Mouse (Mus musculus): ENCODE data around the gene Daam2.

Daam2 gene

GRCm38 (mm10) chr17:49563830-49564470 lies at the start of gene Daam2:
Gene Daam2, minus strand, starts transcription at chr17:49564343.
- DNase-seq (ENCODE audit: low spot score) = peak; percentile 86

GRCm38 (mm10) chr17:49610296-49610695 lies 46.2 kb upstream of the Daam2 start:
- no peak for DNase-seq (ENCODE audit: low spot score)

GRCm38 (mm10) chr17:49607351-49608027 lies 43.3 kb upstream of the Daam2 start:
- no peak for DNase-seq (ENCODE audit: low spot score)

- DNase-seq (ENCODE audit: low spot score) = no peak
Observed at GRCm38 (mm10) chr17:49605397-49605796, 41.3 kb upstream of the Daam2 start.

- no peak for DNase-seq (ENCODE audit: low spot score)
Observed at GRCm38 (mm10) chr17:49590051-49590450, 25.9 kb upstream of the Daam2 start.

- peak; percentile 14 for DNase-seq (ENCODE audit: low spot score)
Observed at GRCm38 (mm10) chr17:49582471-49582870, 18.3 kb upstream of the Daam2 start.

- DNase-seq (ENCODE audit: low spot score) = no peak
Observed at GRCm38 (mm10) chr17:49577321-49577720, 13.2 kb upstream of the Daam2 start.

GRCm38 (mm10) chr17:49568717-49569116 lies 4.6 kb upstream of the Daam2 start:
- no peak for DNase-seq (ENCODE audit: low spot score)

- DNase-seq (ENCODE audit: low spot score) = no peak
Observed at GRCm38 (mm10) chr17:49564489-49564888, 346 bp upstream of the Daam2 start.

- no peak for DNase-seq (ENCODE audit: low spot score)
Observed at GRCm38 (mm10) chr17:49563416-49563780, 745 bp downstream of the Daam2 start.

GRCm38 (mm10) chr17:49562701-49563415 lies 1.3 kb downstream of the Daam2 start:
- DNase-seq (ENCODE audit: low spot score) = peak; percentile 39

GRCm38 (mm10) chr17:49561985-49562384 lies 2.2 kb downstream of the Daam2 start:
- peak; percentile 52 for DNase-seq (ENCODE audit: low spot score)

GRCm38 (mm10) chr17:49559786-49560289 lies 4.3 kb downstream of the Daam2 start:
- no peak for DNase-seq (ENCODE audit: low spot score)

- no peak for DNase-seq (ENCODE audit: low spot score)
Observed at GRCm38 (mm10) chr17:49556169-49556568, 8.0 kb downstream of the Daam2 start.

GRCm38 (mm10) chr17:49551991-49552390 lies 12.2 kb downstream of the Daam2 start:
- DNase-seq (ENCODE audit: low spot score) = no peak

GRCm38 (mm10) chr17:49551465-49551864 lies 12.7 kb downstream of the Daam2 start:
- no peak for DNase-seq (ENCODE audit: low spot score)

GRCm38 (mm10) chr17:49545997-49546396 lies 18.1 kb downstream of the Daam2 start:
- DNase-seq (ENCODE audit: low spot score) = no peak

GRCm38 (mm10) chr17:49545424-49545823 lies 18.7 kb downstream of the Daam2 start:
- no peak for DNase-seq (ENCODE audit: low spot score)

- DNase-seq (ENCODE audit: low spot score) = no peak
Observed at GRCm38 (mm10) chr17:49544561-49544960, 19.6 kb downstream of the Daam2 start.

GRCm38 (mm10) chr17:49540706-49541105 lies 23.4 kb downstream of the Daam2 start:
- no peak for DNase-seq (ENCODE audit: low spot score)

- no peak for DNase-seq (ENCODE audit: low spot score)
Observed at GRCm38 (mm10) chr17:49539204-49539603, 24.9 kb downstream of the Daam2 start.

GRCm38 (mm10) chr17:49535580-49535979 lies 28.6 kb downstream of the Daam2 start:
- DNase-seq (ENCODE audit: low spot score) = no peak

- no peak for DNase-seq (ENCODE audit: low spot score)
Observed at GRCm38 (mm10) chr17:49534267-49534719, 29.9 kb downstream of the Daam2 start.
